Mouse (Mus musculus) megakaryocyte, embryonic 14.5 days (primary cell): ENCODE measurements around the gene Tmem125.

Source experiments
- FLI1 ChIP-seq: IDR thresholded peaks from 2 replicates; pipeline ENCODE4 v1.6.1; 2012; ENCODE audit warnings: low read length, inconsistent platforms, mixed read lengths
- GATA1 ChIP-seq: IDR thresholded peaks from 3 replicates; pipeline ENCODE4 v1.6.1; 2012; ENCODE audit warnings: mixed read lengths, low read length, inconsistent platforms, borderline replicate concordance

DNA sequence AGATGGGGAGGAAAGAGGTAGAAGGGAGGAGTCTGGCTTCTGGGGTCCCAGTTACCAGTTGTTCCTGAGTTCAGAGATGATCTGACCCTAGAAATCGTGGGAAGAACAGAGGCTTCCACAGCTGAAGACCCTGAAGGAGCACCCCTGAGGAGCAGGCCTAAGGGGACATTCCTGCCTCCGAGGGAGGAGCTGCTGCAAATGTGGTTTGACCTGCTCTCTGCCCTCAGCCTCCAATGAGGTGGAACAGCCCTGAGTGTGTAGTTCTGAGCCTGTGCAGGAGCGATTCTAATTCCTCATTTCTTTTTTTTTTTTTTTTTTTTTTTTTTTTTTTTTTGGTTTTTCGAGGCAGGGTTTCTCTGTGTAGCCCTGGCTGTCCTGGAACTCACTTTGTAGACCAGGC is 10.7 kb downstream of the Tmem125 start:
- TF ChIP-seq GATA1: no peak
- TF ChIP-seq FLI1: no peak
